Mouse (Mus musculus) megakaryocyte, embryonic 14.5 days (primary cell): ENCODE results near the gene Epb41l3.

ENCODE experiments used
- FLI1 ChIP-seq: IDR thresholded peaks from 2 replicates; pipeline ENCODE4 v1.6.1; 2012; ENCODE audit warnings: low read length, inconsistent platforms, mixed read lengths
- GATA1 ChIP-seq: IDR thresholded peaks from 3 replicates; pipeline ENCODE4 v1.6.1; 2012; ENCODE audit warnings: mixed read lengths, low read length, inconsistent platforms, borderline replicate concordance

GRCm38 (mm10) chr17:69290272-69290671, 214.8 kb downstream of the Epb41l3 start:
- TF ChIP-seq GATA1 (no peak), FLI1 (no peak)
